Mouse (Mus musculus) embryonic facial prominence, embryonic 14.5 days (tissue): Measurements from ENCODE around the gene Pla2g4a. TPM values are rescaled to one million over a fixed set of nuclear protein-coding genes. Genes with fewer than 3 reads are reported as not detected.

Experiments used
- ATAC-seq: fragments of 200-750 bp; cut with Nextera tagmentation; 2 replicates; pipeline ENCODE4 v1.8.0; 2017; ENCODE audit warnings: low read depth, moderate number of reproducible peaks, moderate TSS enrichment
- DNase-seq: peaks from one replicate; pipeline ENCODE4 v3.0.0-alpha.2; 2015; ENCODE audit warnings: low spot score
- H3K27ac ChIP-seq: fragments of 300-500 bp; sonication (generic); replicated peaks from 2 replicates; pipeline ENCODE4 v1.5.1; 2014; ENCODE audit warnings: low read depth, mild to moderate bottlenecking, low read length, moderate library complexity
- H3K27me3 ChIP-seq: fragments of 300-500 bp; sonication (generic); replicated peaks from 2 replicates; pipeline ENCODE4 v1.6.1; 2014; ENCODE audit warnings: low read length; ENCODE audit not compliant: control insufficient read depth, insufficient read depth
- H3K36me3 ChIP-seq: fragments of 300-500 bp; sonication (generic); 2 replicates; pipeline ENCODE4 v1.6.1; 2014; ENCODE audit warnings: low read length, mixed read lengths; ENCODE audit not compliant: control insufficient read depth, insufficient read depth
- H3K4me1 ChIP-seq: fragments of 300-500 bp; sonication (generic); 2 replicates; pipeline ENCODE4 v1.6.1; 2014; ENCODE audit warnings: antibody characterized with exemption, low read length; ENCODE audit not compliant: control insufficient read depth, insufficient read depth
- H3K4me2 ChIP-seq: fragments of 300-500 bp; sonication (generic); 2 replicates; pipeline ENCODE4 v1.6.1; 2014; ENCODE audit warnings: low read depth, mild to moderate bottlenecking, low read length, moderate library complexity, mixed read lengths
- H3K4me3 ChIP-seq: fragments of 300-500 bp; sonication (generic); 2 replicates; pipeline ENCODE4 v1.5.1; 2014; ENCODE audit warnings: low read depth, mild to moderate bottlenecking, low read length
- H3K9ac ChIP-seq: fragments of 300-500 bp; sonication (generic); 2 replicates; pipeline ENCODE4 v1.6.1; 2014; ENCODE audit warnings: low read depth, mild to moderate bottlenecking, low read length, moderate library complexity, mixed read lengths
- H3K9me3 ChIP-seq: fragments of 300-500 bp; sonication (generic); 2 replicates; pipeline ENCODE4 v1.6.1; 2016; ENCODE audit warnings: low read length; ENCODE audit not compliant: control insufficient read depth
- WGBS: fragments of 180-500 bp; shearing (Covaris S2); extraction: QIAGEN DNeasy Blood & Tissue Kit; methylation state at CpG from one replicate; pipeline ENCODE4 v1.1.7; 2014; 5-methylcytosine and 5-hydroxymethylcytosine counted together
- polyA plus RNA-seq: library from polyadenylated mRNA; unstranded; fragments of >200 nt; fragmentation: Nextera tagmentation; extraction: Ambion mirVana; gene quantifications from 2 replicates; pipeline ENCODE4 v1.2.1, GENCODE M21; 2014

Gene Pla2g4a
- polyA plus RNA-seq, 1 experiment from 2014 or later = 19.5 TPM

- ATAC-seq (no peak), DNase-seq (no peak)
- Histone ChIP-seq H3K27ac (no peak overlapping the region), H3K9ac (no peak overlapping the region), H3K9me3 (no peaks in the 10 kb centered on the region), H3K4me1 (no peaks in the 10 kb centered on the region), H3K27me3 (no peaks in the 10 kb centered on the region), H3K4me3 (no peak overlapping the region), H3K36me3 (no peaks in the 10 kb centered on the region), H3K4me2 (no peak overlapping the region)
- 86% methylated on average over 7 of the region's 7 CpGs for WGBS
These were observed 41.8 kb downstream of the Pla2g4a start for GRCm38 (mm10) chr1:149919301-149919700.

DNA sequence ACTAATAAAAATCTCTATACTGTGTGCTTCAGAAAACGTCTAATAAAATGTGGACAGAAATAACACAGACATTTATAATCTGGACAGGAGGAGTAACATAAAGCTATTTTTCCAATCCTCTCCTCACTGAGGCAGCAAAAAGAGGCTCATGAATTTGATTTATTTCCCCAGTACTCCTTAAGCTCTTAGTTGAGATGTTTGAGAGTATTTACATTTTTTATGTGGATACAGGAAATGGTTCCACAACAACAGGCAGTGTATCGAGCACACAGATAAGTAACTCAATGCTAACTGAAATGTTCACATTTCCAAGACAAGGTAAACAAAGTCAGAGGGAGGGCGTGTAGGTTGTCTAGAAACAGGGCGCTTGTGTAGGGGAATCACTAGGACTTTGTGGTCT is 48.1 kb downstream of the Pla2g4a start:
- ATAC-seq = no peak
- no peak overlapping the region for H3K4me3 ChIP-seq
- H3K9ac ChIP-seq = no peak overlapping the region
- H3K4me2 ChIP-seq = no peak overlapping the region
- H3K27me3 ChIP-seq = no peaks in the 10 kb centered on the region
- H3K27ac ChIP-seq = no peak overlapping the region
- no peaks in the 10 kb centered on the region for H3K9me3 ChIP-seq
- WGBS = 61% methylated on average over 4 of the region's 4 CpGs
- H3K4me1 ChIP-seq = no peaks in the 10 kb centered on the region
- no peak for DNase-seq
- H3K36me3 ChIP-seq = no peaks in the 10 kb centered on the region

DNA sequence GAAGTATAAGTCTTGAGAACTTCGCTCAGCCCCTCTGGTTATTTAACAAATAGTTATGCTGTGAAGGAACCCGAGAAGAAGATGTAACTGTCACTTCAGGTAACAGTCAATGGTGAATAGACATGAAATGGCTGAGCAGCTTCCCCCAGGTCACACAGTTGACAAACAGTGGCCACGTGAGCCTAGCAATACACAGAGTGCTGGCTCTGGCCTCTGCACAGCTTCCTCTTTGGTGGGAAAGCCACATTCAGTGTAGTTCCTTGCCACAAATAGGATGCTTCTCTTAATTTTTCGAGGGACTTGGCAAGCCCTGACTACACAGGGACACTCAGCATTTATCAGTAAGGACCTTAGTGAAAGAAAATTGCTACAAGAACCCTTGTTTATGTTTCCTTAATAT is 50.0 kb downstream of the Pla2g4a start:
- Histone ChIP-seq H3K4me1 (no peaks in the 10 kb centered on the region), H3K9me3 (no peaks in the 10 kb centered on the region), H3K9ac (no peak overlapping the region), H3K4me3 (no peak overlapping the region), H3K36me3 (no peaks in the 10 kb centered on the region), H3K27ac (no peak overlapping the region), H3K4me2 (no peak overlapping the region), H3K27me3 (no peaks in the 10 kb centered on the region)
- no peak for ATAC-seq
- no peak for DNase-seq
- WGBS = 74% methylated on average over 4 of the region's 4 CpGs

GRCm38 (mm10) chr1:149898001-149898625 is 63.0 kb downstream of the Pla2g4a start:
- WGBS = 68% methylated on average over 4 of the region's 4 CpGs
- no peaks in the 10 kb centered on the region for H3K36me3 ChIP-seq
- no peak overlapping the region for H3K9ac ChIP-seq
- H3K27me3 ChIP-seq = no peaks in the 10 kb centered on the region
- no peaks in the 10 kb centered on the region for H3K4me1 ChIP-seq
- ATAC-seq = no peak
- no peaks in the 10 kb centered on the region for H3K9me3 ChIP-seq
- no peak overlapping the region for H3K4me3 ChIP-seq
- no peak for DNase-seq
- no peak overlapping the region for H3K27ac ChIP-seq
- H3K4me2 ChIP-seq = no peak overlapping the region

DNA sequence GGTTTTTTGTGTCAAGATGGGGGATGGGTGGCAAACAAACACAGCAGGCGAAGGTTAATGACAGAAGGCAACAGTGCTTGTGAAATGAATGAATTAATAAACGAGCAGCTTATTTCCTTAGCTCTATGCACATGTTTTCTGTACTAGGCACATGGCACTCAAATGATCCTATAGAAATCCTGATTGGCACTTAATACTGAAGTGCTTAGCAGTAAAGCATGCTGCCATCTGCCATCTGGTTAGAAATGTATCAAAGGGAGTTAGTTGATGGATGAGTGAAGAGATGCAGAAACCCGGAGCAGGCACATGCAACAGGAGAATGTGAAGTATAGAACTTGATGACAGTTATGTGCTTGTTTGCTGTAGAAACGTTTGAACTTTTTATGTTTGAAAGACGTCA is 64.5 kb downstream of the Pla2g4a start:
- peak; percentile 20 for DNase-seq
- Histone ChIP-seq H3K36me3 (no peaks in the 10 kb centered on the region), H3K4me3 (no peak overlapping the region), H3K9me3 (no peaks in the 10 kb centered on the region), H3K4me2 (no peak overlapping the region), H3K9ac (no peak overlapping the region), H3K27me3 (no peaks in the 10 kb centered on the region), H3K4me1 (no peaks in the 10 kb centered on the region), H3K27ac (no peak overlapping the region)
- peak; percentile 75; the same call in 1 of the 2 replicates for ATAC-seq
- WGBS = 45% methylated on average over 5 of the region's 5 CpGs

GRCm38 (mm10) chr1:149894940-149895339 is 66.2 kb downstream of the Pla2g4a start:
- no peak overlapping the region for H3K27ac ChIP-seq
- H3K4me3 ChIP-seq = no peak overlapping the region
- ATAC-seq (no peak), DNase-seq (no peak)
- H3K4me1 ChIP-seq = no peaks in the 10 kb centered on the region
- no peak overlapping the region for H3K4me2 ChIP-seq
- H3K36me3 ChIP-seq = no peaks in the 10 kb centered on the region
- H3K27me3 ChIP-seq = no peaks in the 10 kb centered on the region
- WGBS = 91% methylated on average over 8 of the region's 8 CpGs
- H3K9ac ChIP-seq = no peak overlapping the region
- no peaks in the 10 kb centered on the region for H3K9me3 ChIP-seq

- Histone ChIP-seq H3K36me3 (no peaks in the 10 kb centered on the region), H3K4me3 (no peak overlapping the region), H3K4me1 (no peaks in the 10 kb centered on the region), H3K27me3 (no peaks in the 10 kb centered on the region), H3K9me3 (no peaks in the 10 kb centered on the region), H3K27ac (no peak overlapping the region), H3K9ac (no peak overlapping the region), H3K4me2 (no peak overlapping the region)
- DNase-seq (no peak), ATAC-seq (no peak)
- 75% methylated on average over 2 of the region's 2 CpGs for WGBS
These were observed 67.2 kb downstream of the Pla2g4a start for GRCm38 (mm10) chr1:149893903-149894302.

- no peaks in the 10 kb centered on the region for H3K9me3 ChIP-seq
- 48% methylated on average over 5 of the region's 5 CpGs for WGBS
- H3K4me1 ChIP-seq = no peaks in the 10 kb centered on the region
- ATAC-seq (0 out of 2 replicates have a peak, but pooled peaks have one; percentile 37), DNase-seq (peak; percentile 31)
- no peaks in the 10 kb centered on the region for H3K27me3 ChIP-seq
- no peak overlapping the region for H3K4me3 ChIP-seq
- no peak overlapping the region for H3K9ac ChIP-seq
- H3K36me3 ChIP-seq = no peaks in the 10 kb centered on the region
- no peak overlapping the region for H3K4me2 ChIP-seq
- no peak overlapping the region for H3K27ac ChIP-seq
These were observed 70.0 kb downstream of the Pla2g4a start for GRCm38 (mm10) chr1:149891057-149891456.

- no peak overlapping the region for H3K9ac ChIP-seq
- DNase-seq (no peak), ATAC-seq (no peak)
- H3K4me2 ChIP-seq = no peak overlapping the region
- no peaks in the 10 kb centered on the region for H3K36me3 ChIP-seq
- no peaks in the 10 kb centered on the region for H3K9me3 ChIP-seq
- no peak overlapping the region for H3K4me3 ChIP-seq
- 77% methylated on average over 6 of the region's 6 CpGs for WGBS
- no peak overlapping the region for H3K27ac ChIP-seq
- no peaks in the 10 kb centered on the region for H3K4me1 ChIP-seq
- no peaks in the 10 kb centered on the region for H3K27me3 ChIP-seq
These were observed 78.6 kb downstream of the Pla2g4a start for GRCm38 (mm10) chr1:149882419-149883025.
